Comparison of ENCODE assay signal across 15 mouse cellular contexts in the genomic region with DNA sequence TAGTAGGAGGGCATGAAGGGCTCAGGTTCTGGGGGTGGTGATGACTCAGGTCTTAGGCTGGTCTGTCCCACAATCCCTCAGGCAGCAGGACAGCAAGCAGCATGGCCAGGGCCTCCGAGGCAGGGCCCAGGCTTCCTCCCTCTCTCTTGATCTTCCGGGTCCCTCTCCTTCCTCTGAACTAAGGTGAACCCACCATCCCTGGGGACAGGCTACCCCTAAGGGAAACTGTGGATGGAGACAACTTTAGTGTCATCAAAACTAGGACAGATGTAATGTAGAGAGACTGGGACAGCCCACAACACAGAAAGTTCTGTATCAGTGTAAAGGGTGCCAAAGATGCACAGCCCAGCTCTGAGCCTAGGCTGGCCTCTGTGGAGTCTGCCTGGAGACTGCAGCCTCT. TPM values are rescaled to one million over a fixed set of nuclear protein-coding genes. Genes with fewer than 3 reads are reported as not detected.
DNase-seq lines count a peak whose midpoint lies in the region; ATAC-seq and TF ChIP-seq lines count a peak whose summit lies in the region.
"Had no signal": no experiment of that assay in that cellular context is flagged by ENCODE, and none has a peak within 500 bp of the region (broad histone marks: within the 10 kb centered on the region; RNA-seq: fewer than 3 reads in every experiment).

No protein-coding gene starts in this region.

- H3K4me3 ChIP-seq in gastrocnemius, adult 2 months, result no peak overlapping the region
- no peak overlapping the region for H3K4me3 ChIP-seq in heart, embryonic 10.5 days
- no peak overlapping the region for H3K4me3 ChIP-seq in kidney, embryonic 15.5 days (replicated peaks)
- no peak overlapping the region for H3K4me3 ChIP-seq in embryonic facial prominence, embryonic 10.5 days
- H3K4me3 ChIP-seq: embryonic facial prominence, embryonic 12.5 days; forebrain, embryonic 12.5 days; heart, embryonic 12.5 days; intestine, embryonic 15.5 days had no signal

- peaks cover 22% of the 10 kb centered on the region for H3K27me3 ChIP-seq in heart, embryonic 10.5 days (ENCODE audit: insufficient read depth, poor library complexity, severe bottlenecking)
- H3K27me3 ChIP-seq in kidney, embryonic 15.5 days, result 0 out of 2 replicates have a peak, but pooled peaks cover 7% of the 10 kb centered on the region
- H3K27me3 ChIP-seq in embryonic facial prominence, embryonic 10.5 days (replicated peaks; ENCODE audit: low read depth, poor library complexity, severe bottlenecking), result peaks cover 19% of the 10 kb centered on the region
- H3K27me3 ChIP-seq: embryonic facial prominence, embryonic 12.5 days; intestine, embryonic 15.5 days had no signal

- no peaks in the 10 kb centered on the region for H3K9me3 ChIP-seq in heart, embryonic 10.5 days
- H3K9me3 ChIP-seq in kidney, embryonic 15.5 days (replicated peaks), result no peaks in the 10 kb centered on the region
- no peaks in the 10 kb centered on the region for H3K9me3 ChIP-seq in embryonic facial prominence, embryonic 10.5 days
- H3K9me3 ChIP-seq: embryonic facial prominence, embryonic 12.5 days; forebrain, embryonic 12.5 days; heart, embryonic 12.5 days; intestine, embryonic 15.5 days had no signal

- peak overlapping the region; percentile 70 for H3K27ac ChIP-seq in gastrocnemius, adult 2 months
- H3K27ac ChIP-seq in heart, embryonic 10.5 days, result no peak overlapping the region
- H3K27ac ChIP-seq in kidney, embryonic 15.5 days, result peak overlapping the region; percentile 64; the same call in 1 of the 2 replicates
- H3K27ac ChIP-seq in embryonic facial prominence, embryonic 10.5 days (replicated peaks), result 0 out of 2 replicates have a peak overlapping the region, but pooled peaks have one; percentile 25
- H3K27ac ChIP-seq: embryonic facial prominence, embryonic 12.5 days; forebrain, embryonic 12.5 days; intestine, embryonic 15.5 days had no signal

- peak; percentile 39 for DNase-seq in gastrocnemius, adult 2 months
- no peak for DNase-seq in gastrocnemius, postnatal 36 days
- peak; percentile 22 to 37 for DNase-seq in heart, adult 9 months (ENCODE audit: low spot score in 2 of 2)
- DNase-seq in heart, embryonic 10.5 days (ENCODE audit: low spot score), result no peak
- no peak for DNase-seq in kidney, postnatal 10 days
- no peak for DNase-seq in embryonic facial prominence, embryonic 10.5 days (ENCODE audit: low spot score)
- no peak for DNase-seq in left cerebral cortex, postnatal 14 days (ENCODE audit: low spot score in 2 of 2)
- DNase-seq: embryo, embryonic 11 days; forebrain, postnatal 0 days had no signal

- H3K4me1 ChIP-seq in heart, embryonic 10.5 days, result peaks cover 36% of the 10 kb centered on the region
- H3K4me1 ChIP-seq in kidney, embryonic 15.5 days, result peaks cover 31% of the 10 kb centered on the region
- peaks cover 27% of the 10 kb centered on the region for H3K4me1 ChIP-seq in embryonic facial prominence, embryonic 10.5 days
- H3K4me1 ChIP-seq: intestine, embryonic 15.5 days had no signal

- intact Hi-C loops in gastrocnemius, adult 2 months (cut with DNase I), result no loop called here
- intact Hi-C loops in gastrocnemius, postnatal 36 days (cut with DNase I), result no loop called here
- intact Hi-C loops in left cerebral cortex, postnatal 14 days (cut with DNase I), result no loop called here

- no peak for ATAC-seq in kidney, embryonic 15.5 days (replicated peaks; ENCODE audit: low FRiP score)
- ATAC-seq: forebrain, postnatal 0 days; intestine, embryonic 15.5 days had no signal

- WGBS in heart, embryonic 10.5 days, result 79% methylated on average over 2 of the region's 2 CpGs
- WGBS in kidney, embryonic 15.5 days, result 54% methylated on average over 2 of the region's 2 CpGs
- WGBS in embryonic facial prominence, embryonic 10.5 days, result 75% methylated on average over 2 of the region's 2 CpGs

- no peak overlapping the region for H3K4me2 ChIP-seq in kidney, embryonic 15.5 days
- H3K4me2 ChIP-seq: embryonic facial prominence, embryonic 12.5 days; forebrain, embryonic 12.5 days; heart, embryonic 12.5 days; intestine, embryonic 15.5 days had no signal

- TF ChIP-seq CTCF in gastrocnemius, adult 2 months (IDR thresholded peaks at IDR 0.05), result no peak

- H3K36me3 ChIP-seq in heart, embryonic 10.5 days, result no peaks in the 10 kb centered on the region
- H3K36me3 ChIP-seq in kidney, embryonic 15.5 days, result no peaks in the 10 kb centered on the region
- no peaks in the 10 kb centered on the region for H3K36me3 ChIP-seq in embryonic facial prominence, embryonic 10.5 days (replicated peaks)
- H3K36me3 ChIP-seq: embryonic facial prominence, embryonic 12.5 days; forebrain, embryonic 12.5 days; heart, embryonic 12.5 days; intestine, embryonic 15.5 days had no signal

- H3K9ac ChIP-seq in kidney, embryonic 15.5 days, result no peak overlapping the region
- H3K9ac ChIP-seq: embryonic facial prominence, embryonic 12.5 days; forebrain, embryonic 12.5 days; forebrain, postnatal 0 days; heart, embryonic 12.5 days; intestine, embryonic 15.5 days had no signal

RNA-seq across cellular contexts. Expression of a gene that starts 12.2 kb away (rescaled TPM):
- 1 to 10 TPM; 2.9 to 3.7 TPM for total RNA-seq in gastrocnemius, adult 2 months (2021)
- 1 to 10 TPM; 2.4 to 4.4 TPM for total RNA-seq in gastrocnemius, postnatal 36 days (2021)
- polyA plus RNA-seq in heart, embryonic 10.5 days (2016; fragmentation: Nextera tagmentation; extraction: Ambion mirVana), result 18.1 and 18.3 TPM in 2 replicates
- polyA plus RNA-seq in kidney, embryonic 15.5 days (2015; fragmentation: Nextera tagmentation; extraction: Ambion mirVana), result 42.1 and 47.8 TPM in 2 replicates
- polyA plus RNA-seq in embryonic facial prominence, embryonic 10.5 days (2016; fragmentation: Nextera tagmentation; extraction: Ambion mirVana), result 8.7 and 11.3 TPM in 2 replicates
- total RNA-seq in left cerebral cortex, postnatal 14 days (2021), result 1 to 10 TPM; 3.1 to 3.5 TPM
- total RNA-seq: common myeloid progenitor, adult 5-6 weeks had no signal

Comparison
In these comparisons a context has a peak if more than half of its experiments do, and no peak if none do; other contexts are left out.
1. DNase-seq: peak in gastrocnemius, adult 2 months (single experiment) and heart, adult 9 months (2 of 2); none in gastrocnemius, postnatal 36 days (0 of 2), heart, embryonic 10.5 days (single experiment), kidney, postnatal 10 days (single experiment), embryonic facial prominence, embryonic 10.5 days (single experiment) and left cerebral cortex, postnatal 14 days (0 of 2).